Comparison of ENCODE assay signal across 8 mouse cellular contexts in genomic region chr13:77135621-77135981, GRCm38 (mm10). TPM values are rescaled to one million over a fixed set of nuclear protein-coding genes. Genes with fewer than 3 reads are reported as not detected.
DNase-seq lines count a peak whose midpoint lies in the region; ATAC-seq and TF ChIP-seq lines count a peak whose summit lies in the region.

No protein-coding gene starts in this region.

- in situ Hi-C loops in ES-E14 (cut with MboI; ENCODE audit: low sequenced_read_pairs in 2 of 2, unreplicated experiment in 2 of 2), result no loop called here

- H3K27me3 ChIP-seq in heart, embryonic 11.5 days (ENCODE audit: control insufficient read depth, insufficient read depth, low read length), result no peaks in the 10 kb centered on the region
- no peaks in the 10 kb centered on the region for H3K27me3 ChIP-seq in megakaryocyte, embryonic 14.5 days (replicated peaks)

- peak overlapping the region; percentile 97 for H3K4me3 ChIP-seq in heart, embryonic 11.5 days (ENCODE audit: low read depth, low read length)
- H3K4me3 ChIP-seq in ES-E14 (ENCODE audit: insufficient read depth in 1 of 2, low read depth in 1 of 2, low read length in 2 of 2, poor library complexity in 1 of 2, severe bottlenecking in 1 of 2), result peak overlapping the region; percentile 77 to 84
- peak overlapping the region; percentile 97 for H3K4me3 ChIP-seq in megakaryocyte, embryonic 14.5 days (replicated peaks)

- no peaks in the 10 kb centered on the region for H3K9me3 ChIP-seq in heart, embryonic 11.5 days (replicated peaks; ENCODE audit: control insufficient read depth, low read length)
- no peaks in the 10 kb centered on the region for H3K9me3 ChIP-seq in ES-E14 (ENCODE audit: control insufficient read depth, insufficient read depth, low read depth, low read length)
- H3K9me3 ChIP-seq in megakaryocyte, embryonic 14.5 days, result no peaks in the 10 kb centered on the region

- H3K4me1 ChIP-seq in heart, embryonic 11.5 days (ENCODE audit: control insufficient read depth, insufficient read depth, low read length), result no peaks in the 10 kb centered on the region
- H3K4me1 ChIP-seq in ES-E14 (ENCODE audit: control insufficient read depth in 2 of 2, insufficient read depth in 2 of 2, low read length in 2 of 2, poor library complexity in 1 of 2), result no peaks in the 10 kb centered on the region; a peak in 1 of 4 replicates
- peaks cover 17% of the 10 kb centered on the region for H3K4me1 ChIP-seq in megakaryocyte, embryonic 14.5 days

- WGBS in heart, embryonic 11.5 days (ENCODE audit: insufficient replicate concordance), result under 1% methylated on average over 11 of the region's 11 CpGs

- no peak overlapping the region for H3K27ac ChIP-seq in heart, embryonic 11.5 days (ENCODE audit: low read depth, low read length)
- H3K27ac ChIP-seq in ES-E14 (ENCODE audit: insufficient read depth, low read depth, low read length, poor library complexity, severe bottlenecking), result no peak overlapping the region

- H3K9ac ChIP-seq in heart, embryonic 11.5 days (ENCODE audit: low read depth, low read length), result peak overlapping the region; percentile 90
- peak overlapping the region; percentile 72 for H3K9ac ChIP-seq in ES-E14 (ENCODE audit: insufficient read depth, low read depth, low read length, poor library complexity, severe bottlenecking)

- intact Hi-C loops in heart, postnatal 10 days (cut with DNase I), result no loop called here

- DNase-seq in heart, postnatal 10 days, result no peak
- no peak for DNase-seq in ES-E14 (ENCODE audit: low read depth, low spot score)
- no peak for DNase-seq in thymus, postnatal 25 days
- no peak for DNase-seq in layer of hippocampus, adult 9-11 months
- DNase-seq in T-cell, adult 2 months (ENCODE audit: low spot score), result no peak

- no peaks in the 10 kb centered on the region for H3K36me3 ChIP-seq in heart, embryonic 11.5 days (ENCODE audit: control insufficient read depth, insufficient read depth, low read length)
- H3K36me3 ChIP-seq in ES-E14 (ENCODE audit: control insufficient read depth, insufficient read depth, low read length, poor library complexity, severe bottlenecking), result no peaks in the 10 kb centered on the region
- H3K36me3 ChIP-seq in megakaryocyte, embryonic 14.5 days (replicated peaks; ENCODE audit: low read length), result no peaks in the 10 kb centered on the region

- ATAC-seq in heart, embryonic 11.5 days (replicated peaks; ENCODE audit: insufficient number of reproducible peaks, low FRiP score, low TSS enrichment), result peak; percentile 55
- ATAC-seq in granulocyte monocyte progenitor cell, adult 5-6 weeks (replicated peaks; ENCODE audit: poor library complexity, severe bottlenecking), result peak; percentile 63

- H3K4me2 ChIP-seq in heart, embryonic 11.5 days, result peak overlapping the region; percentile 71

TF ChIP-seq in ES-E14, 5 proteins besides CTCF, POLR2A, EP300 and RAD21:
- no peak for TF ChIP-seq CHD2 (IDR thresholded peaks at IDR 0.05; ENCODE audit: low read depth, low read length)
- TF ChIP-seq ZC3H11A (IDR thresholded peaks at IDR 0.05; ENCODE audit: borderline replicate concordance, low read depth, low read length), result no peak
- TF ChIP-seq HCFC1 (IDR thresholded peaks at IDR 0.05; ENCODE audit: borderline replicate concordance, insufficient read depth, low read length), result no peak
- no peak for TF ChIP-seq MAFK (IDR thresholded peaks at IDR 0.05; ENCODE audit: insufficient read depth, low read depth, low read length)
- TF ChIP-seq ZNF384 (IDR thresholded peaks at IDR 0.05; ENCODE audit: low read depth, low read length), result no peak
TF ChIP-seq in ES-E14: peak in this region for 0.

RNA-seq across cellular contexts. Expression of gene 2210408I21Rik, which starts 0.3 kb away (rescaled TPM):
- polyA plus RNA-seq in heart, embryonic 11.5 days (2014; fragmentation: Nextera tagmentation; extraction: Ambion mirVana), result 4.9 and 7.0 TPM in 2 replicates
- 1 to 10 TPM; 7.7 to 8.1 TPM for total RNA-seq in heart, postnatal 10 days (2021)
- 4.4 and 7.6 TPM in 2 replicates for total RNA-seq in ES-E14 (2012; rRNA removed)
- total RNA-seq in granulocyte monocyte progenitor cell, adult 5-6 weeks (2014; fragmentation: Nextera tagmentation), result 6.4 and 8.9 TPM in 2 replicates
- total RNA-seq in granulocyte monocyte progenitor cell, adult 5-6 weeks (2017), result 2.5 and 2.7 TPM in 2 replicates
- polyA plus RNA-seq in megakaryocyte, embryonic 14.5 days (2012; ENCODE audit: insufficient read depth, low replicate concordance), result not detected in 2 replicates

RNA-seq across cellular contexts. Expression of gene Slf1, which starts 0.3 kb away (rescaled TPM):
- 27.9 and 31.8 TPM in 2 replicates for polyA plus RNA-seq in heart, embryonic 11.5 days (2014; fragmentation: Nextera tagmentation; extraction: Ambion mirVana)
- total RNA-seq in heart, postnatal 10 days (2021), result 10 to 100 TPM; 14.3 to 19.8 TPM
- 14.0 and 15.4 TPM in 2 replicates for total RNA-seq in ES-E14 (2012; rRNA removed)
- 28.8 and 31.5 TPM in 2 replicates for total RNA-seq in granulocyte monocyte progenitor cell, adult 5-6 weeks (2014; fragmentation: Nextera tagmentation)
- 25.3 and 29.6 TPM in 2 replicates for total RNA-seq in granulocyte monocyte progenitor cell, adult 5-6 weeks (2017)
- polyA plus RNA-seq in megakaryocyte, embryonic 14.5 days (2012; ENCODE audit: insufficient read depth, low replicate concordance), result 0.64 TPM in 1 of 2 replicates, not detected in the other
